In the genomic region with DNA sequence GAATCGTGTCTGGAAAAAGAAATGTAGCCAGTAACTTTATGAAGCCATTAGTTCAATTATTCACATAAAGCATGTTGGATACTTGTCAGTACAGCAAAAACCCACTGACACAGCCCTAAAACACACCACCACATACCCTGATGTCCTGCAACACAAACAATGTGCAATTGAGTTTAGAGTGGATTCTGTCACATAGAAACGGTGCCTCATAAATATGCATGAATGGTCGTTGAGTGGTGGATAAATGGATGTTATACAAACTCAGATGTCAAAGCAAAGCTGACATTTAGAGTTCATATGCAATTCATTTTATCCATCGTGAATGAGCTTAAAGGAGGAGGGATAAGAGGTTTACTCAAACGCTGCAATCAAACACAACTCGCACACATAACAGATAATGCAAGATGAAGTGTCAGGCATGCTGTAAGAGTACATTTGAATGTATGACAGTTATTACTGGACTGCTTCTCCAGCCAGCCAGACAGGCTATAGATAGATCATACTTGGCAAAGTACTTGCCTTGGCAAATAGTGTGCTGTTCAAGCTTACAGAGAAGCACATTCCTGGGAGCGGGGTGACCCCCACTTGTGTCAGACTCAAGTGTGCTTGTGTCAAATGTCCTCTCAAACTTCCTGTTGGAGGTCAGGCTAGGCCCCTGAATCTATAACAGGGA, we compare ENCODE assay signal across 11 mouse cellular contexts. TPM values are rescaled to one million over a fixed set of nuclear protein-coding genes. Genes with fewer than 3 reads are reported as not detected.
A peak's percentile ranks its signal among the peaks of the same experiment; 100 is the strongest.
DNase-seq lines count a peak whose midpoint lies in the region; ATAC-seq lines count a peak whose summit lies in the region.
"Had no signal": no experiment of that assay in that cellular context is flagged by ENCODE, and none has a peak within 500 bp of the region (broad histone marks: within the 10 kb centered on the region; RNA-seq: fewer than 3 reads in every experiment).

No protein-coding gene starts in this region.

- no peak overlapping the region for H3K4me2 ChIP-seq in midbrain, embryonic 13.5 days (replicated peaks)
- no peak overlapping the region for H3K4me2 ChIP-seq in midbrain, embryonic 11.5 days
- H3K4me2 ChIP-seq in lung, embryonic 16.5 days (ENCODE audit: low read depth, low read length): no peak overlapping the region
- H3K4me2 ChIP-seq in liver, embryonic 12.5 days: no peak overlapping the region
- H3K4me2 ChIP-seq: liver, embryonic 13.5 days had no signal

- no peaks in the 10 kb centered on the region for H3K36me3 ChIP-seq in midbrain, embryonic 13.5 days
- H3K36me3 ChIP-seq in midbrain, embryonic 11.5 days (ENCODE audit: control insufficient read depth, insufficient read depth, low read length): no peaks in the 10 kb centered on the region
- no peaks in the 10 kb centered on the region for H3K36me3 ChIP-seq in heart, embryonic 10.5 days
- H3K36me3 ChIP-seq in lung, embryonic 16.5 days (ENCODE audit: control insufficient read depth, insufficient read depth, low read length): no peaks in the 10 kb centered on the region
- H3K36me3 ChIP-seq in liver, embryonic 12.5 days: no peaks in the 10 kb centered on the region
- H3K36me3 ChIP-seq: liver, embryonic 13.5 days had no signal

- H3K27me3 ChIP-seq in midbrain, embryonic 13.5 days: no peaks in the 10 kb centered on the region
- H3K27me3 ChIP-seq in midbrain, embryonic 11.5 days (ENCODE audit: control insufficient read depth, insufficient read depth, low read length): no peaks in the 10 kb centered on the region
- no peaks in the 10 kb centered on the region for H3K27me3 ChIP-seq in heart, embryonic 10.5 days (ENCODE audit: insufficient read depth, poor library complexity, severe bottlenecking)
- H3K27me3 ChIP-seq in lung, embryonic 16.5 days (ENCODE audit: control insufficient read depth, insufficient read depth, low read depth, low read length): peaks cover 2% of the 10 kb centered on the region; the same call in 1 of the 2 replicates
- H3K27me3 ChIP-seq in liver, embryonic 12.5 days (replicated peaks): no peaks in the 10 kb centered on the region
- H3K27me3 ChIP-seq: liver, embryonic 13.5 days had no signal

- no peak for DNase-seq in midbrain, embryonic 11.5 days (ENCODE audit: low spot score, missing footprints)
- DNase-seq in heart, embryonic 10.5 days (ENCODE audit: low spot score): peak; percentile 77
- no peak for DNase-seq in spleen, adult 12 weeks (ENCODE audit: low spot score)
- DNase-seq in left cerebral cortex, adult 8-10 months (ENCODE audit: low spot score in 2 of 2): no peak
- DNase-seq: kidney, adult 2 months; layer of hippocampus, adult 9-11 months; liver, embryonic 13.5 days had no signal

- peaks cover 14% of the 10 kb centered on the region for H3K4me1 ChIP-seq in midbrain, embryonic 13.5 days (replicated peaks)
- H3K4me1 ChIP-seq in midbrain, embryonic 11.5 days (ENCODE audit: control insufficient read depth, insufficient read depth, low read length): peaks cover 6% of the 10 kb centered on the region
- peaks cover 13% of the 10 kb centered on the region; the same call in 1 of the 2 replicates for H3K4me1 ChIP-seq in heart, embryonic 10.5 days
- peaks cover 16% of the 10 kb centered on the region for H3K4me1 ChIP-seq in lung, embryonic 16.5 days (replicated peaks; ENCODE audit: control insufficient read depth, insufficient read depth, low read length)
- no peaks in the 10 kb centered on the region for H3K4me1 ChIP-seq in liver, embryonic 12.5 days
- H3K4me1 ChIP-seq: liver, embryonic 13.5 days had no signal

- no peak overlapping the region for H3K9ac ChIP-seq in midbrain, embryonic 13.5 days (replicated peaks)
- H3K9ac ChIP-seq in midbrain, embryonic 11.5 days (ENCODE audit: low read length): no peak overlapping the region
- no peak overlapping the region for H3K9ac ChIP-seq in lung, embryonic 16.5 days (ENCODE audit: low read length)
- H3K9ac ChIP-seq in liver, embryonic 12.5 days: no peak overlapping the region
- H3K9ac ChIP-seq: liver, embryonic 13.5 days had no signal

- H3K9me3 ChIP-seq in midbrain, embryonic 13.5 days: no peaks in the 10 kb centered on the region
- no peaks in the 10 kb centered on the region for H3K9me3 ChIP-seq in midbrain, embryonic 11.5 days (ENCODE audit: control insufficient read depth, low read length)
- H3K9me3 ChIP-seq in heart, embryonic 10.5 days: no peaks in the 10 kb centered on the region
- no peaks in the 10 kb centered on the region for H3K9me3 ChIP-seq in lung, embryonic 16.5 days (ENCODE audit: control insufficient read depth, low read length)
- H3K9me3 ChIP-seq in liver, embryonic 12.5 days (replicated peaks): no peaks in the 10 kb centered on the region
- H3K9me3 ChIP-seq: liver, embryonic 13.5 days had no signal

- 27% methylated on average over 7 of the region's 7 CpGs for WGBS in midbrain, embryonic 13.5 days
- WGBS in midbrain, embryonic 11.5 days: 53% methylated on average over 7 of the region's 7 CpGs
- 70% methylated on average over 7 of the region's 7 CpGs for WGBS in heart, embryonic 10.5 days
- WGBS in lung, embryonic 16.5 days: 25% methylated on average over 7 of the region's 7 CpGs
- WGBS in liver, embryonic 12.5 days (ENCODE audit: insufficient replicate concordance): 70% methylated on average over 7 of the region's 7 CpGs

- ATAC-seq in midbrain, embryonic 13.5 days: peak; percentile 78
- ATAC-seq in midbrain, embryonic 11.5 days (ENCODE audit: low FRiP score): no peak
- peak; percentile 98 for ATAC-seq in lung, embryonic 16.5 days (ENCODE audit: low read depth)
- ATAC-seq in liver, embryonic 12.5 days: no peak

- no peak overlapping the region for H3K4me3 ChIP-seq in midbrain, embryonic 13.5 days (replicated peaks)
- no peak overlapping the region for H3K4me3 ChIP-seq in midbrain, embryonic 11.5 days (ENCODE audit: low read depth, low read length)
- H3K4me3 ChIP-seq in heart, embryonic 10.5 days: no peak overlapping the region
- H3K4me3 ChIP-seq in lung, embryonic 16.5 days (ENCODE audit: low read length): no peak overlapping the region
- no peak overlapping the region for H3K4me3 ChIP-seq in liver, embryonic 12.5 days
- H3K4me3 ChIP-seq: heart, adult 2 months; liver, embryonic 13.5 days had no signal

- H3K27ac ChIP-seq in midbrain, embryonic 13.5 days: 0 out of 2 replicates have a peak overlapping the region, but pooled peaks have one; percentile 6
- no peak overlapping the region for H3K27ac ChIP-seq in midbrain, embryonic 11.5 days (ENCODE audit: low read depth, low read length)
- no peak overlapping the region for H3K27ac ChIP-seq in heart, embryonic 10.5 days
- peak overlapping the region; percentile 72 for H3K27ac ChIP-seq in lung, embryonic 16.5 days (ENCODE audit: low read length)
- no peak overlapping the region for H3K27ac ChIP-seq in liver, embryonic 12.5 days
- H3K27ac ChIP-seq: heart, adult 2 months; liver, embryonic 13.5 days had no signal

RNA-seq across cellular contexts. Expression of gene Phactr1, which starts 23.6 kb away (rescaled TPM):
- 41.5 and 45.1 TPM in 2 replicates for polyA plus RNA-seq in midbrain, embryonic 13.5 days (2015; fragmentation: Nextera tagmentation; extraction: Ambion mirVana)
- 12.7 and 15.5 TPM in 2 replicates for polyA plus RNA-seq in midbrain, embryonic 11.5 days (2014; fragmentation: Nextera tagmentation; extraction: Ambion mirVana)
- polyA plus RNA-seq in heart, embryonic 10.5 days (2016; fragmentation: Nextera tagmentation; extraction: Ambion mirVana): 3.4 and 4.1 TPM in 2 replicates
- polyA plus RNA-seq in lung, embryonic 16.5 days (2015; fragmentation: Nextera tagmentation; extraction: Ambion mirVana): 7.4 and 8.1 TPM in 2 replicates
- polyA plus RNA-seq in liver, embryonic 12.5 days (2016; fragmentation: Nextera tagmentation; extraction: Ambion mirVana): 0.39 and 0.78 TPM in 2 replicates
- 100 to 1,000 TPM; 515 to 570 (median 537) TPM for total RNA-seq in left cerebral cortex, adult 8-10 months (2022)

Comparison
In these comparisons a context has a peak if more than half of its experiments do, and no peak if none do; other contexts are left out.
1. ATAC-seq: peak in midbrain, embryonic 13.5 days (single experiment) and lung, embryonic 16.5 days (single experiment); none in midbrain, embryonic 11.5 days (single experiment) and liver, embryonic 12.5 days (single experiment).
2. H3K27ac ChIP-seq: peak in midbrain, embryonic 13.5 days (single experiment) and lung, embryonic 16.5 days (single experiment); none in midbrain, embryonic 11.5 days (single experiment), heart, embryonic 10.5 days (single experiment) and liver, embryonic 12.5 days (single experiment).